ENCODE assay signal across 14 mouse cellular contexts in genomic region chr8:46696256-46697041, GRCm38 (mm10). TPM values are rescaled to one million over a fixed set of nuclear protein-coding genes. Genes with fewer than 3 reads are reported as not detected.
DNase-seq lines count a peak whose midpoint lies in the region; ATAC-seq and TF ChIP-seq lines count a peak whose summit lies in the region.
"Had no signal": no experiment of that assay in that cellular context is flagged by ENCODE, and none has a peak within 500 bp of the region (broad histone marks: within the 10 kb centered on the region; RNA-seq: fewer than 3 reads in every experiment).

No protein-coding gene starts in this region.

- TF ChIP-seq CTCF in forebrain, postnatal 0 days (IDR thresholded peaks at IDR 0.05; ENCODE audit: low read depth), result no peak

- H3K9ac ChIP-seq in forebrain, embryonic 14.5 days (ENCODE audit: low read length), result no peak overlapping the region
- no peak overlapping the region for H3K9ac ChIP-seq in forebrain, embryonic 12.5 days
- no peak overlapping the region for H3K9ac ChIP-seq in midbrain, embryonic 14.5 days (replicated peaks; ENCODE audit: low read length)
- no peak overlapping the region for H3K9ac ChIP-seq in midbrain, embryonic 15.5 days
- H3K9ac ChIP-seq in forebrain, postnatal 0 days, result no peak overlapping the region
- H3K9ac ChIP-seq: intestine, embryonic 15.5 days; neural tube, embryonic 13.5 days had no signal

- H3K9me3 ChIP-seq in forebrain, embryonic 14.5 days (replicated peaks; ENCODE audit: control insufficient read depth, low read length), result no peaks in the 10 kb centered on the region
- H3K9me3 ChIP-seq in forebrain, embryonic 12.5 days, result no peaks in the 10 kb centered on the region
- H3K9me3 ChIP-seq in midbrain, embryonic 14.5 days (ENCODE audit: control insufficient read depth, low read length), result no peaks in the 10 kb centered on the region
- H3K9me3 ChIP-seq in midbrain, embryonic 15.5 days, result no peaks in the 10 kb centered on the region
- H3K9me3 ChIP-seq in forebrain, postnatal 0 days (ENCODE audit: low read length), result no peaks in the 10 kb centered on the region
- H3K9me3 ChIP-seq: intestine, embryonic 15.5 days; neural tube, embryonic 13.5 days had no signal

- peak; percentile 58; the same call in 1 of the 2 replicates for ATAC-seq in forebrain, embryonic 14.5 days
- ATAC-seq in forebrain, embryonic 12.5 days (ENCODE audit: low FRiP score), result no peak
- no peak for ATAC-seq in midbrain, embryonic 14.5 days (ENCODE audit: low FRiP score, low TSS enrichment)
- ATAC-seq in midbrain, embryonic 15.5 days (replicated peaks), result no peak
- no peak for ATAC-seq in forebrain, postnatal 0 days
- ATAC-seq: intestine, embryonic 15.5 days had no signal

- no peaks in the 10 kb centered on the region for H3K36me3 ChIP-seq in forebrain, embryonic 14.5 days (ENCODE audit: control insufficient read depth, insufficient read depth, low read length)
- H3K36me3 ChIP-seq in forebrain, embryonic 12.5 days (replicated peaks), result no peaks in the 10 kb centered on the region
- no peaks in the 10 kb centered on the region for H3K36me3 ChIP-seq in midbrain, embryonic 14.5 days (ENCODE audit: control insufficient read depth, insufficient read depth, low read length)
- no peaks in the 10 kb centered on the region for H3K36me3 ChIP-seq in midbrain, embryonic 15.5 days (replicated peaks)
- H3K36me3 ChIP-seq in forebrain, postnatal 0 days (ENCODE audit: insufficient read depth), result no peaks in the 10 kb centered on the region
- H3K36me3 ChIP-seq: intestine, embryonic 15.5 days; neural tube, embryonic 13.5 days had no signal

- H3K4me1 ChIP-seq in forebrain, embryonic 14.5 days (ENCODE audit: control insufficient read depth, insufficient read depth, low read length), result no peaks in the 10 kb centered on the region; the same call in 1 of the 2 replicates
- H3K4me1 ChIP-seq in forebrain, embryonic 12.5 days, result peaks cover 16% of the 10 kb centered on the region
- no peaks in the 10 kb centered on the region for H3K4me1 ChIP-seq in midbrain, embryonic 14.5 days (ENCODE audit: control insufficient read depth, insufficient read depth, low read length)
- 0 out of 2 replicates have a peak, but pooled peaks cover 4% of the 10 kb centered on the region for H3K4me1 ChIP-seq in midbrain, embryonic 15.5 days
- H3K4me1 ChIP-seq in forebrain, postnatal 0 days (ENCODE audit: insufficient read depth), result no peaks in the 10 kb centered on the region; the same call in 1 of the 2 replicates

- peak; percentile 70 for DNase-seq in forebrain, embryonic 14.5 days (ENCODE audit: low spot score)
- DNase-seq in midbrain, embryonic 14.5 days, result peak; percentile 46
- peak; percentile 20 for DNase-seq in forebrain, postnatal 0 days
- DNase-seq in lung, postnatal 4 days, result peak; percentile 42 to 53
- no peak for DNase-seq in left cerebral cortex, postnatal 10 days (ENCODE audit: extremely low spot score in 1 of 2, low spot score in 2 of 2)
- DNase-seq in yolk sac, embryonic 10.5 days (ENCODE audit: low spot score), result no peak
- DNase-seq: heart, adult 2 months; layer of hippocampus, adult 9-11 months had no signal

- 33% methylated on average over 15 of the region's 15 CpGs for WGBS in forebrain, embryonic 14.5 days
- WGBS in forebrain, embryonic 12.5 days, result 56% methylated on average over 15 of the region's 15 CpGs
- 70% methylated on average over 15 of the region's 15 CpGs for WGBS in midbrain, embryonic 14.5 days
- WGBS in midbrain, embryonic 15.5 days, result 66% methylated on average over 15 of the region's 15 CpGs
- WGBS in forebrain, postnatal 0 days, result 29% methylated on average over 15 of the region's 15 CpGs

- no peak overlapping the region for H3K4me3 ChIP-seq in forebrain, embryonic 14.5 days (ENCODE audit: low read depth, low read length)
- no peak overlapping the region for H3K4me3 ChIP-seq in forebrain, embryonic 12.5 days (replicated peaks)
- no peak overlapping the region for H3K4me3 ChIP-seq in midbrain, embryonic 14.5 days (replicated peaks; ENCODE audit: low read depth, low read length)
- no peak overlapping the region for H3K4me3 ChIP-seq in midbrain, embryonic 15.5 days
- H3K4me3 ChIP-seq in forebrain, postnatal 0 days (ENCODE audit: low read depth, low read length), result no peak overlapping the region
- H3K4me3 ChIP-seq: erythroblast, embryonic 14.5 days; heart, adult 2 months; intestine, embryonic 15.5 days; neural tube, embryonic 13.5 days had no signal

- intact Hi-C loops in left cerebral cortex, postnatal 10 days (cut with DNase I), result no loop called here

- H3K27ac ChIP-seq in forebrain, embryonic 14.5 days (ENCODE audit: low read depth, low read length), result no peak overlapping the region
- no peak overlapping the region for H3K27ac ChIP-seq in forebrain, embryonic 12.5 days
- no peak overlapping the region for H3K27ac ChIP-seq in midbrain, embryonic 14.5 days (replicated peaks; ENCODE audit: low read depth, low read length)
- no peak overlapping the region for H3K27ac ChIP-seq in midbrain, embryonic 15.5 days
- no peak overlapping the region for H3K27ac ChIP-seq in forebrain, postnatal 0 days (ENCODE audit: low read depth, low read length)
- H3K27ac ChIP-seq: heart, adult 2 months; intestine, embryonic 15.5 days; neural tube, embryonic 13.5 days had no signal

- no peaks in the 10 kb centered on the region for H3K27me3 ChIP-seq in forebrain, embryonic 14.5 days (replicated peaks; ENCODE audit: control insufficient read depth, insufficient read depth, low read length)
- no peaks in the 10 kb centered on the region for H3K27me3 ChIP-seq in forebrain, embryonic 12.5 days
- no peaks in the 10 kb centered on the region for H3K27me3 ChIP-seq in midbrain, embryonic 14.5 days (ENCODE audit: control insufficient read depth, insufficient read depth, low read length)
- H3K27me3 ChIP-seq in midbrain, embryonic 15.5 days (replicated peaks), result no peaks in the 10 kb centered on the region
- no peaks in the 10 kb centered on the region for H3K27me3 ChIP-seq in forebrain, postnatal 0 days (ENCODE audit: insufficient read depth, low read length)
- H3K27me3 ChIP-seq: CH12.LX; intestine, embryonic 15.5 days; neural tube, embryonic 13.5 days had no signal

- peak overlapping the region; percentile 24; the same call in 1 of the 2 replicates for H3K4me2 ChIP-seq in forebrain, embryonic 14.5 days (ENCODE audit: low read length)
- H3K4me2 ChIP-seq in forebrain, embryonic 12.5 days, result no peak overlapping the region
- 0 out of 2 replicates have a peak overlapping the region, but pooled peaks have one; percentile 4 for H3K4me2 ChIP-seq in midbrain, embryonic 14.5 days (ENCODE audit: low read length)
- H3K4me2 ChIP-seq in midbrain, embryonic 15.5 days, result no peak overlapping the region
- H3K4me2 ChIP-seq in forebrain, postnatal 0 days (ENCODE audit: low read depth), result peak overlapping the region; percentile 4; the same call in 1 of the 2 replicates
- H3K4me2 ChIP-seq: intestine, embryonic 15.5 days; neural tube, embryonic 13.5 days had no signal

RNA-seq across cellular contexts. Expression of gene Irf2, which starts 43.1 kb away (rescaled TPM):
- 6.2 and 8.4 TPM in 2 replicates for polyA plus RNA-seq in forebrain, embryonic 14.5 days (2014; fragmentation: Nextera tagmentation; extraction: Ambion mirVana)
- polyA plus RNA-seq in forebrain, embryonic 12.5 days (2016; fragmentation: Nextera tagmentation; extraction: Ambion mirVana), result 11.5 and 11.7 TPM in 2 replicates
- polyA plus RNA-seq in midbrain, embryonic 14.5 days (2014; fragmentation: Nextera tagmentation; extraction: Ambion mirVana), result 6.4 and 7.5 TPM in 2 replicates
- polyA plus RNA-seq in midbrain, embryonic 15.5 days (2015; fragmentation: Nextera tagmentation; extraction: Ambion mirVana), result 9.1 and 9.6 TPM in 2 replicates
- 3.0 and 8.5 TPM in 2 replicates for total RNA-seq in forebrain, postnatal 0 days (2014; rRNA removed)
- polyA plus RNA-seq in forebrain, postnatal 0 days (2015; fragmentation: Nextera tagmentation; extraction: Ambion mirVana), result 5.4 and 9.1 TPM in 2 replicates
- total RNA-seq in left cerebral cortex, postnatal 10 days (2021), result 10 to 100 TPM; 30.3 to 36.5 TPM

Comparison
In these comparisons a context has a peak if more than half of its experiments do, and no peak if none do; other contexts are left out.
1. H3K4me2 ChIP-seq: peak in forebrain, embryonic 14.5 days (single experiment), midbrain, embryonic 14.5 days (single experiment) and forebrain, postnatal 0 days (single experiment); none in forebrain, embryonic 12.5 days (single experiment) and midbrain, embryonic 15.5 days (single experiment).
2. DNase-seq: peak in forebrain, embryonic 14.5 days (single experiment), midbrain, embryonic 14.5 days (single experiment), forebrain, postnatal 0 days (single experiment) and lung, postnatal 4 days (2 of 2); none in left cerebral cortex, postnatal 10 days (0 of 2) and yolk sac, embryonic 10.5 days (single experiment).